Mouse (Mus musculus) liver, postnatal 0 days (tissue): ENCODE measurements around the gene Xpnpep1. TPM values are rescaled to one million over a fixed set of nuclear protein-coding genes. Genes with fewer than 3 reads are reported as not detected.

ENCODE experiments used
- ATAC-seq: fragments of 200-750 bp; cut with Nextera tagmentation; 2 replicates; pipeline ENCODE4 v1.8.0; 2017; ENCODE audit warnings: mild to moderate bottlenecking, moderate library complexity
- DNase-seq: peaks from one replicate; pipeline ENCODE4 v3.0.0-alpha.2; 2016
- H3K27ac ChIP-seq: fragments of 300-500 bp; sonication (generic); 2 replicates; pipeline ENCODE4 v1.5.1; 2014; ENCODE audit warnings: antibody characterized with exemption, moderate library complexity, mild to moderate bottlenecking, low read depth
- H3K27me3 ChIP-seq: fragments of 300-500 bp; sonication (generic); 2 replicates; pipeline ENCODE4 v1.6.1; 2014; ENCODE audit warnings: low read length, control low read depth, mixed read lengths; ENCODE audit not compliant: insufficient read depth
- H3K36me3 ChIP-seq: fragments of 300-500 bp; sonication (generic); replicated peaks from 2 replicates; pipeline ENCODE4 v1.6.1; 2014; ENCODE audit warnings: mild to moderate bottlenecking, control low read depth, low read length, moderate library complexity, mixed read lengths; ENCODE audit not compliant: insufficient read depth
- H3K4me1 ChIP-seq: fragments of 300-500 bp; sonication (generic); 2 replicates; pipeline ENCODE4 v1.6.1; 2014; ENCODE audit warnings: antibody characterized with exemption, mild to moderate bottlenecking, control low read depth; ENCODE audit not compliant: insufficient read depth
- H3K4me2 ChIP-seq: fragments of 300-500 bp; sonication (generic); 2 replicates; pipeline ENCODE4 v1.6.1; 2014; ENCODE audit warnings: low read depth, mild to moderate bottlenecking, low read length, moderate library complexity, mixed read lengths
- H3K4me3 ChIP-seq: fragments of 300-500 bp; sonication (generic); 2 replicates; pipeline ENCODE4 v1.5.1; 2014; ENCODE audit warnings: low read depth, low read length
- H3K9ac ChIP-seq: fragments of 300-500 bp; sonication (generic); replicated peaks from 2 replicates; pipeline ENCODE4 v1.6.1; 2014; ENCODE audit warnings: mild to moderate bottlenecking, moderate library complexity
- H3K9me3 ChIP-seq: fragments of 300-500 bp; sonication (generic); 2 replicates; pipeline ENCODE4 v1.6.1; 2016; ENCODE audit warnings: mild to moderate bottlenecking, control low read depth, low read length, mixed read lengths
- CTCF ChIP-seq: sonication (generic); IDR thresholded peaks from 2 replicates; pipeline ENCODE4 v1.5.1; 2016; ENCODE audit warnings: antibody characterized with exemption, low read depth
- EP300 ChIP-seq: IDR thresholded peaks from 2 replicates; pipeline ENCODE4 v1.6.1; 2016; ENCODE audit warnings: antibody characterized with exemption, low read depth, mild to moderate bottlenecking
- WGBS: fragments of 180-500 bp; shearing (Covaris S2); extraction: QIAGEN DNeasy Blood & Tissue Kit; methylation state at CpG from one replicate; pipeline ENCODE4 v1.1.7; 2014; ENCODE audit not compliant: insufficient replicate concordance; 5-methylcytosine and 5-hydroxymethylcytosine counted together
- polyA plus RNA-seq: library from polyadenylated mRNA; unstranded; fragments of >200 nt; fragmentation: Nextera tagmentation; extraction: Ambion mirVana; gene quantifications from 2 replicates; pipeline ENCODE4 v1.2.1, GENCODE M21; 2015

The Xpnpep1 gene
- polyA plus RNA-seq, 1 experiment from 2014 or later: 62.0 TPM

GRCm38 (mm10) chr19:53070870-53071269 is 30.9 kb upstream of the Xpnpep1 start:
- H3K36me3 ChIP-seq: no peaks in the 10 kb centered on the region
- peaks cover 6% of the 10 kb centered on the region for H3K4me1 ChIP-seq
- TF ChIP-seq CTCF (no peak), EP300 (no peak)
- ATAC-seq: no peak
- no peak for DNase-seq
- no peaks in the 10 kb centered on the region for H3K9me3 ChIP-seq
- no peak overlapping the region for H3K9ac ChIP-seq
- no peak overlapping the region for H3K27ac ChIP-seq
- H3K27me3 ChIP-seq: no peaks in the 10 kb centered on the region
- no peak overlapping the region for H3K4me3 ChIP-seq
- H3K4me2 ChIP-seq: no peak overlapping the region
- WGBS: 69% methylated on average over 4 of the region's 4 CpGs

GRCm38 (mm10) chr19:53069451-53069850 is 29.4 kb upstream of the Xpnpep1 start:
- Histone ChIP-seq H3K4me3 (no peak overlapping the region), H3K27me3 (no peaks in the 10 kb centered on the region), H3K36me3 (no peaks in the 10 kb centered on the region), H3K4me1 (no peaks in the 10 kb centered on the region), H3K9me3 (no peaks in the 10 kb centered on the region), H3K27ac (no peak overlapping the region), H3K9ac (no peak overlapping the region), H3K4me2 (no peak overlapping the region)
- no peak for ATAC-seq
- WGBS: 79% methylated on average over 3 of the region's 3 CpGs
- DNase-seq: no peak
- no peak for TF ChIP-seq CTCF
- TF ChIP-seq EP300: no peak

GRCm38 (mm10) chr19:53066934-53067333 is 26.9 kb upstream of the Xpnpep1 start:
- 67% methylated on average over 10 of the region's 10 CpGs for WGBS
- no peaks in the 10 kb centered on the region for H3K9me3 ChIP-seq
- no peaks in the 10 kb centered on the region for H3K36me3 ChIP-seq
- TF ChIP-seq CTCF: no peak
- TF ChIP-seq EP300: no peak
- no peak overlapping the region for H3K27ac ChIP-seq
- H3K4me3 ChIP-seq: no peak overlapping the region
- no peak overlapping the region for H3K9ac ChIP-seq
- no peaks in the 10 kb centered on the region for H3K4me1 ChIP-seq
- ATAC-seq: no peak
- H3K4me2 ChIP-seq: no peak overlapping the region
- DNase-seq: no peak
- H3K27me3 ChIP-seq: no peaks in the 10 kb centered on the region

GRCm38 (mm10) chr19:53066531-53066930 is 26.5 kb upstream of the Xpnpep1 start:
- Histone ChIP-seq H3K9ac (no peak overlapping the region), H3K4me3 (no peak overlapping the region), H3K36me3 (no peaks in the 10 kb centered on the region), H3K27me3 (no peaks in the 10 kb centered on the region), H3K27ac (no peak overlapping the region), H3K9me3 (no peaks in the 10 kb centered on the region), H3K4me2 (no peak overlapping the region), H3K4me1 (no peaks in the 10 kb centered on the region)
- no peak for DNase-seq
- ATAC-seq: no peak
- 55% methylated on average over 9 of the region's 9 CpGs for WGBS
- no peak for TF ChIP-seq CTCF
- no peak for TF ChIP-seq EP300

GRCm38 (mm10) chr19:53064972-53065361 is 25.0 kb upstream of the Xpnpep1 start:
- DNase-seq (no peak), ATAC-seq (no peak)
- Histone ChIP-seq H3K9ac (no peak overlapping the region), H3K27ac (no peak overlapping the region), H3K4me3 (no peak overlapping the region), H3K27me3 (no peaks in the 10 kb centered on the region), H3K36me3 (no peaks in the 10 kb centered on the region), H3K9me3 (no peaks in the 10 kb centered on the region), H3K4me2 (no peak overlapping the region), H3K4me1 (no peaks in the 10 kb centered on the region)
- WGBS: 65% methylated on average over 8 of the region's 8 CpGs
- TF ChIP-seq EP300: no peak
- TF ChIP-seq CTCF: no peak

- Histone ChIP-seq H3K36me3 (no peaks in the 10 kb centered on the region), H3K4me3 (no peak overlapping the region), H3K27me3 (no peaks in the 10 kb centered on the region), H3K9me3 (no peaks in the 10 kb centered on the region), H3K9ac (no peak overlapping the region), H3K4me2 (no peak overlapping the region), H3K4me1 (peaks cover 2% of the 10 kb centered on the region; the same call in 1 of the 2 replicates), H3K27ac (no peak overlapping the region)
- no peak for ATAC-seq
- TF ChIP-seq EP300: no peak
- no peak for TF ChIP-seq CTCF
- DNase-seq: no peak
- 80% methylated on average over 12 of the region's 12 CpGs for WGBS
Measured at GRCm38 (mm10) chr19:53064292-53064971, 24.4 kb upstream of the Xpnpep1 start.

GRCm38 (mm10) chr19:53062046-53062445 is 22.0 kb upstream of the Xpnpep1 start:
- no peak overlapping the region for H3K9ac ChIP-seq
- ATAC-seq (no peak), DNase-seq (no peak)
- 49% methylated on average over 3 of the region's 3 CpGs for WGBS
- H3K36me3 ChIP-seq: no peaks in the 10 kb centered on the region
- H3K4me2 ChIP-seq: no peak overlapping the region
- H3K4me3 ChIP-seq: no peak overlapping the region
- H3K27me3 ChIP-seq: no peaks in the 10 kb centered on the region
- H3K27ac ChIP-seq: no peak overlapping the region
- no peaks in the 10 kb centered on the region for H3K9me3 ChIP-seq
- H3K4me1 ChIP-seq: peaks cover 2% of the 10 kb centered on the region; the same call in 1 of the 2 replicates
- TF ChIP-seq EP300 (no peak), CTCF (no peak)
